Mouse (Mus musculus) brown adipose tissue, adult 24 weeks (tissue): ENCODE data around the gene Gm20716. TPM values are rescaled to one million over a fixed set of nuclear protein-coding genes. Genes with fewer than 3 reads are reported as not detected.

ENCODE experiments used
- H3K27ac ChIP-seq: fragments of 200-500 bp; replicated peaks from 2 replicates; pipeline ENCODE4 v1.5.1; 2012; ENCODE audit warnings: low read depth, mild to moderate bottlenecking, low read length
- H3K4me1 ChIP-seq: fragments of 200-500 bp; 2 replicates; pipeline ENCODE4 v1.6.1; 2012; ENCODE audit warnings: low read length, mixed read lengths; ENCODE audit not compliant: control insufficient read depth, insufficient read depth, insufficient read length
- H3K4me3 ChIP-seq: fragments of 200-500 bp; 2 replicates; pipeline ENCODE4 v1.5.1; 2012; ENCODE audit warnings: low read depth, mild to moderate bottlenecking, low read length, moderate library complexity; ENCODE audit not compliant: insufficient read depth
- polyA plus RNA-seq: library from polyadenylated mRNA; stranded (reverse); fragments of >200 nt; gene quantifications from 2 replicates; pipeline ENCODE4 v1.2.4, GENCODE M21; 2012; ENCODE audit not compliant: missing spikeins, insufficient read depth, insufficient read length

Gene Gm20716
- polyA plus RNA-seq, 1 experiment = 26.9 TPM

GRCm38 (mm10) chr2:168243278-168243677 lies 13.1 kb upstream of the Gm20716 start:
- H3K4me3 ChIP-seq = no peak overlapping the region
- H3K27ac ChIP-seq = no peak overlapping the region
- H3K4me1 ChIP-seq = no peaks in the 10 kb centered on the region

DNA sequence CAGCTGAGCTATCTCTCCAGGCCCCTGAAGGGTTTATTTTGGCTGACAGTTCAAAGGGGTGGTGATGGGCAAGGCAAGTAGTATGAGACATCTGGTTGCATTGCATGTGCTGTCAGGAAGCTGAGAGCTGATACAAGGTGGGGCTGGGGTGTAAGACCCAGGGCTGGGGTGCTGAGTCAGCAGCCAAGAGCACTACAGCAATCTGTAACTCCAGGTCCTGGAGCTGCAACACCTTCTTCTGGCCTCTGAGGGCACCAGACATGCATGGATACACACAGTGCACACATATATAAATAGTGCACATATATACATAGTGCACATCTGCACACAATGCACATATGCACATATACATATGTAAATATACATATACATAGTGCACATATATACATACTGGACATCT lies 12.7 kb upstream of the Gm20716 start:
- no peak overlapping the region for H3K27ac ChIP-seq
- H3K4me1 ChIP-seq = no peaks in the 10 kb centered on the region
- no peak overlapping the region for H3K4me3 ChIP-seq

GRCm38 (mm10) chr2:168238335-168238734 lies 8.2 kb upstream of the Gm20716 start:
- Histone ChIP-seq H3K4me1 (no peaks in the 10 kb centered on the region), H3K4me3 (no peak overlapping the region), H3K27ac (no peak overlapping the region)

- Histone ChIP-seq H3K27ac (no peak overlapping the region), H3K4me1 (no peaks in the 10 kb centered on the region), H3K4me3 (no peak overlapping the region)
Observed at GRCm38 (mm10) chr2:168233286-168233685, 3.1 kb upstream of the Gm20716 start.

DNA sequence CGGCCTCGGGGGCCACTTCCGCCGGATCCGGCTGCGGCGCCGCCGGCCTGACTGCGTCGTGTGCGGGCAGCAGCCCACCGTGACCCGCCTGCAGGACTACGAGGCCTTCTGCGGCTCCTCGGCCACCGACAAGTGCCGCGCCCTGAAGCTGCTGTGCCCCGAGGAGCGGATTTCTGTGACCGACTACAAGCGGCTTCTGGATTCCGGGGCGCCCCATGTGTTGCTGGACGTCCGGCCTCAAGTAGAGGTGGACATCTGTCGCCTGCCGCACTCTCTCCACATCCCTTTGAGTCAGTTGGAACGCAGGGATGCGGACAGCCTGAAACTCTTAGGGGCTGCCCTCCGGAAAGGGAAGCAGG lies 1.3 kb upstream of the Gm20716 start:
- no peaks in the 10 kb centered on the region for H3K4me1 ChIP-seq
- peak overlapping the region; percentile 81 for H3K4me3 ChIP-seq
- H3K27ac ChIP-seq = no peak overlapping the region

DNA sequence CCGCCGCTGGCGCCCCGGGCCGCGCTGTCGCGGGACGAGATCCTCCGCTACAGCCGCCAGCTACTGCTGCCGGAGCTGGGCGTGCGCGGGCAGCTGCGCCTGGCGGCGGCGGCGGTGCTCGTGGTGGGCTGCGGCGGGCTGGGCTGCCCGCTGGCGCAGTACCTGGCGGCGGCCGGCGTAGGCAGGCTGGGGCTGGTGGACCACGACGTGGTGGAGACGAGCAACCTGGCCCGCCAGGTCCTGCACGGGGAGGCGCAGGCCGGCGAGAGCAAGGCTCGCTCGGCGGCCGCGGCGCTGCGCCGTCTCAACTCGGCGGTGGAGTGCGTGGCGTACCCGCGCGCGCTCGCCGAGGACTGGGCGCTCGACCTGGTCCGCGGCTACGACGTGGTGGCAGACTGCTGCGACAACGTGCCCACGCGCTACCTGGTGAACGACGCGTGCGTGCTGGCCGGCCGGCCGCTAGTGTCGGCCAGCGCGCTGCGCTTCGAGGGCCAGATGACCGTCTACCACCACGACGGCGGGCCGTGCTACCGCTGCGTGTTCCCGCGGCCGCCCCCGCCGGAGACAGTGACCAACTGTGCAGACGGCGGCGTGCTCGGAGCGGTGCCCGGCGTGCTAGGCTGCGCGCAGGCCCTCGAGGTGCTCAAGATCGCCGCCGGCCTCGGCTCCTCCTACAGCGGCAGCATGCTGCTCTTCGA lies 758 bp upstream of the Gm20716 start:
- H3K27ac ChIP-seq = peak overlapping the region; percentile 46
- no peaks in the 10 kb centered on the region for H3K4me1 ChIP-seq
- peak overlapping the region; percentile 81 for H3K4me3 ChIP-seq

- Histone ChIP-seq H3K4me3 (peak overlapping the region; percentile 81), H3K27ac (peak overlapping the region; percentile 99), H3K4me1 (no peaks in the 10 kb centered on the region)
Observed at GRCm38 (mm10) chr2:168229116-168230025, 793 bp downstream of the Gm20716 start.

GRCm38 (mm10) chr2:168223326-168223725 lies 6.8 kb downstream of the Gm20716 start:
- H3K27ac ChIP-seq = no peak overlapping the region
- no peak overlapping the region for H3K4me3 ChIP-seq
- no peaks in the 10 kb centered on the region for H3K4me1 ChIP-seq

DNA sequence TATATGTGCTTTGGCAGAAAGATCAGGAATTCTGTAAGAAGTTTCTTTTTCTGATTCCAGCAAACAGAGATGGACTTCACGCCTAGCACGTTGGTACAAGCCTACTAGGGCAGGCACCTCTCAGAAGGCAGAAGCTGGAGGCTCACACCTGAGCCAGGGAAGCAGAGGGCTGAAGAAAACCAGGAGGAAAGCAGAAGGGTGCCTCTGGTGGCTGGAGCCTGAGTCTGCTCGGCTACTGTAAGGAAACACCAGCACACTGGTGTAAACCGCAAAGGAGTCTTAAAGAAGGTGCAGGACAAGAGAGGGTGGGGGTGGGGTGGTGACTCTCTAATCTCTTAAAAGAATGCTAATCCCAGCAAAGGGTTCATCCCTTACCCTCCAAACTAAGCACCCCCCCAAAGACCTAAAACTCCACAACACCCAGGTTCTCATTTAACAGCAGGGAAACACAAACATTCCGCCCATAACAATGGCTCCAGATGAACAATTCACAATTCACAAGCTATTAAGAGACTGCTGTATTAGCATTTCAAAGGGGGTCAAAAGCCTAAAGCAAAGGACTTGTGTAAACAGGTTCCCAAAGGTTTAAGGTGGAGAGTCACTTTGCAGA lies 16.3 kb downstream of the Gm20716 start:
- no peak overlapping the region for H3K27ac ChIP-seq

DNA sequence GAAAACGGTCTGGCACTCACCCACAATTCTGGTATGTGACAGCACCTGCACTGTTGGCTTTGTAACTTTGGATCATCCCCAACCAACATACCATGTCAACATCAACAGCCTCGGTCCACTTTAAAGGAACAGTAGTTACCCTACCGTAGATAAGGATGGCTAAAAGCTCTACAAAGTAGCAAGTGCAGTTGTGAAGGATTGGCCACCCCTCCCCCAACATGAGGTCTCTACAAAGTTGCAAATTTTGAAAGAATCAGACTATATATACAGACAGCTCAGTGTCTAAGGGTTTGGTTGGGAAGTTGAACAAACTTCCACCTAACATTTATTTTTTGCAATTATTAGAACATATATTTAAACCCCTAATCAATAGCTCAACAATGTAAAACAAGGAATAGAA lies 22.3 kb downstream of the Gm20716 start:
- no peak overlapping the region for H3K27ac ChIP-seq
- H3K4me1 ChIP-seq = peaks cover 16% of the 10 kb centered on the region
- no peak overlapping the region for H3K4me3 ChIP-seq

More for the DNA sequence above, 16.3 kb downstream of the Gm20716 start:
- no peaks in the 10 kb centered on the region for H3K4me1 ChIP-seq
- H3K4me3 ChIP-seq = no peak overlapping the region

DNA sequence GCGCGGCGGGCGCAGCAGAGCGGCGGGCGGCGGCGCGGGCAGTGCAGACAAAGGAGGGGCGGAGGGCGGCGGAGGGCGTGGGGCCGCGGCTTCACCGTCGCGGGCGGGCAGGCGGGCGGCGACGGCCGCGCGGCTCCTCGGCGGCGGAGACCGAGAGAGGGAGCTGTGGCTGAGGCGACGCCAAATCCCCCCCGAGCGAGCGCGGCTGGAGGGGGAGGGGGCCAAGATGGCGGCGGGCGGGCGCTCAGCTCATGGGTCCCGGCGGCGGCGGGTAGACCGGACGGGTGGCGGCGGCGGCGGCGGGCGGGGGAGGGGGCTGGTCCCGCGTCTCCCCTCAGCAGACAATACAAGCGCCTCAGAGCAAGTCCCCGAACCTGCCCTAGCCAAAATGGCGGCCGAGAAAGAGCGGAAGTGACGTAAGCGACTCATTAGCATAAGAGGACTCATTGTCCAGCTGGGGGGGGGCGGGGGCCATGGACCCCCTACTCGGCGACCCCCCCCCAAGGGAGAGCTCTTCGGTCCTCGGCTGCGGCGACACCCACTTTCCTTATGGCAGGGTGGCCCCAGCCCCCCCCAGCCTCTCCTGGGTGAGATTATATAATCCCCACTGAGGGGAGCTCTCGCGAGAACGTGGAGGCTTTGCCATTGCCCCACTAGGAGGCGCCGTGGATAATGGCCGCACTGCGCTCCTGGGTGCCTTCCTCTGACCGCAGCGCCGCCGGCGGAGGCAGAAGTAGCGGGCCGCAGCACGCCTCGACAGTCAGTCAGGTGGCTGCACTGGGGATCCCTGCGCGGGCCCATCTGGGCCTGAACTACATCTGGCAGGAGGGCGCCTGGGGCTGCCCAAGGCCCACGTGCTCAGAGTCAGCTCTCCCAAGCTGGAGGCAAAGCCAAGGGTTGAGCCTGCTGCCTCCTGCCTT lies 23.2 kb downstream of the Gm20716 start, which contains the start of gene Adnp:
Adnp (minus strand) TSS at position 388 of the 920 bp plus-strand sequence.
- peak within 1 kb of the TSS; percentile 98 for H3K27ac ChIP-seq
- H3K4me1 ChIP-seq = peaks cover 16% of the 10 kb centered on the region
- peak within 1 kb of the TSS; percentile 100 for H3K4me3 ChIP-seq

- Histone ChIP-seq H3K4me3 (peak overlapping the region; percentile 100), H3K27ac (peak overlapping the region; percentile 78), H3K4me1 (peaks cover 21% of the 10 kb centered on the region)
Observed at GRCm38 (mm10) chr2:168205681-168206631, 24.2 kb downstream of the Gm20716 start.

GRCm38 (mm10) chr2:168205265-168205664 lies 24.9 kb downstream of the Gm20716 start:
- Histone ChIP-seq H3K4me3 (peak overlapping the region; percentile 100), H3K27ac (0 out of 2 replicates have a peak overlapping the region, but pooled peaks have one; percentile 10), H3K4me1 (peaks cover 27% of the 10 kb centered on the region)
